Mouse (Mus musculus) cortical plate, adult 2 months (tissue): Measurements from ENCODE around the gene Snx33. TPM values are rescaled to one million over a fixed set of nuclear protein-coding genes. Genes with fewer than 3 reads are reported as not detected.
A peak's percentile ranks its signal among the peaks of the same experiment; 100 is the strongest.

Experiments used
- H3K27ac ChIP-seq: fragments of 200-500 bp; 2 replicates; pipeline ENCODE4 v1.5.1; 2012; ENCODE audit warnings: low read length, control low read depth, inconsistent platforms; ENCODE audit not compliant: insufficient read depth
- H3K4me1 ChIP-seq: fragments of 200-500 bp; 2 replicates; pipeline ENCODE4 v1.6.1; 2011; ENCODE audit warnings: low read length; ENCODE audit not compliant: control insufficient read depth, insufficient read depth
- H3K4me3 ChIP-seq: fragments of 200-500 bp; 2 replicates; pipeline ENCODE4 v1.5.1; 2011; ENCODE audit warnings: mild to moderate bottlenecking, low read length, control low read depth; ENCODE audit not compliant: insufficient read depth
- CTCF ChIP-seq: fragments of 200-500 bp; IDR thresholded peaks from 2 replicates; pipeline ENCODE4 v1.5.1; 2011; ENCODE audit warnings: mild to moderate bottlenecking, control low read depth, low read length; ENCODE audit not compliant: insufficient read depth; ENCODE audit errors: extremely low read depth
- POLR2A ChIP-seq: fragments of 200-500 bp; IDR thresholded peaks from 2 replicates; pipeline ENCODE4 v1.6.1; 2011; ENCODE audit warnings: mild to moderate bottlenecking, low read length, control low read depth; ENCODE audit not compliant: insufficient read depth; ENCODE audit errors: extremely low read depth
- polyA plus RNA-seq: library from polyadenylated mRNA; depleted of rRNA; stranded (reverse); fragments of >200 nt; gene quantifications from 2 replicates; pipeline ENCODE4 v1.2.3, GENCODE M21; 2012; rRNA removed

Snx33 gene
- polyA plus RNA-seq, 1 experiment = 7.4 TPM

GRCm38 (mm10) chr9:56872105-56872903, 55.9 kb downstream of the Snx33 start:
- Histone ChIP-seq H3K4me3 (no peak overlapping the region), H3K4me1 (peaks cover 8% of the 10 kb centered on the region; the same call in 1 of the 2 replicates), H3K27ac (no peak overlapping the region)
- TF ChIP-seq CTCF = no peak
- no peak for TF ChIP-seq POLR2A

GRCm38 (mm10) chr9:56871191-56871590, 57.0 kb downstream of the Snx33 start:
- Histone ChIP-seq H3K27ac (peak overlapping the region; percentile 65; the same call in 1 of the 2 replicates), H3K4me3 (no peak overlapping the region), H3K4me1 (peaks cover 8% of the 10 kb centered on the region; the same call in 1 of the 2 replicates)
- no peak for TF ChIP-seq POLR2A
- no peak for TF ChIP-seq CTCF

GRCm38 (mm10) chr9:56870778-56871177, 57.4 kb downstream of the Snx33 start:
- no peak overlapping the region for H3K27ac ChIP-seq
- no peak for TF ChIP-seq CTCF
- no peak for TF ChIP-seq POLR2A
- no peak overlapping the region for H3K4me3 ChIP-seq

GRCm38 (mm10) chr9:56869552-56869951, 58.6 kb downstream of the Snx33 start:
- Histone ChIP-seq H3K27ac (no peak overlapping the region), H3K4me1 (peaks cover 8% of the 10 kb centered on the region; the same call in 1 of the 2 replicates), H3K4me3 (no peak overlapping the region)
- TF ChIP-seq CTCF = no peak
- TF ChIP-seq POLR2A = no peak

More at GRCm38 (mm10) chr9:56870778-56871177, 57.4 kb downstream of the Snx33 start:
- peaks cover 8% of the 10 kb centered on the region; the same call in 1 of the 2 replicates for H3K4me1 ChIP-seq

- TF ChIP-seq POLR2A (peak; percentile 29; the same call in 1 of the 2 replicates), CTCF (no peak)
- no peak overlapping the region for H3K4me3 ChIP-seq
- peaks cover 7% of the 10 kb centered on the region; the same call in 1 of the 2 replicates for H3K4me1 ChIP-seq
- H3K27ac ChIP-seq = no peak overlapping the region
Observed at GRCm38 (mm10) chr9:56868292-56868691, 59.9 kb downstream of the Snx33 start.

Other genes starting within 250 kb of the Snx33 start
- 465 and 476 TPM in 2 replicates for gene Lingo1, start 131.9 kb downstream of the Snx33 start, polyA plus RNA-seq
- 0.11 and 0.38 TPM in 2 replicates for gene Odf3l1, start 63.7 kb downstream of the Snx33 start, polyA plus RNA-seq
- gene Cspg4, start 63.3 kb downstream of the Snx33 start, polyA plus RNA-seq = 12.5 and 13.3 TPM in 2 replicates
- 84.9 and 86.0 TPM in 2 replicates for gene Imp3, start 9.1 kb upstream of the Snx33 start, polyA plus RNA-seq
- 15.7 and 16.0 TPM in 2 replicates for gene Snupn, start 22.5 kb upstream of the Snx33 start, polyA plus RNA-seq
- 23.9 TPM in 2 replicates for gene Ptpn9, start 66.6 kb upstream of the Snx33 start, polyA plus RNA-seq
- 25.1 and 27.8 TPM in 2 replicates for gene Sin3a, start 143.7 kb upstream of the Snx33 start, polyA plus RNA-seq
- 234 and 251 TPM in 2 replicates for gene Man2c1, start 202.3 kb upstream of the Snx33 start, polyA plus RNA-seq
- 15.3 and 16.7 TPM in 2 replicates for gene Neil1, start 219.9 kb upstream of the Snx33 start, polyA plus RNA-seq
- gene Commd4, start 230.0 kb upstream of the Snx33 start, polyA plus RNA-seq = 184 and 186 TPM in 2 replicates